Mouse (Mus musculus) cerebellum, adult 2 months (tissue): ENCODE results near the gene Olfr213.
"Not testable (repeated sequence)": the region's sequence is repeated elsewhere in the genome, so short reads cannot be mapped to it uniquely, and the experiment has no call there.

Experiments used
- CTCF ChIP-seq: fragments of 200-500 bp; IDR thresholded peaks from 2 replicates; pipeline ENCODE4 v1.5.1; 2011; ENCODE audit warnings: low read depth, mild to moderate bottlenecking, control low read depth, low read length, moderate library complexity, borderline replicate concordance; ENCODE audit not compliant: insufficient read depth
- POLR2A ChIP-seq: fragments of 200-500 bp; IDR thresholded peaks from 2 replicates; pipeline ENCODE4 v1.6.1; 2011; ENCODE audit warnings: low read length, control low read depth, borderline replicate concordance; ENCODE audit not compliant: insufficient read depth

DNA sequence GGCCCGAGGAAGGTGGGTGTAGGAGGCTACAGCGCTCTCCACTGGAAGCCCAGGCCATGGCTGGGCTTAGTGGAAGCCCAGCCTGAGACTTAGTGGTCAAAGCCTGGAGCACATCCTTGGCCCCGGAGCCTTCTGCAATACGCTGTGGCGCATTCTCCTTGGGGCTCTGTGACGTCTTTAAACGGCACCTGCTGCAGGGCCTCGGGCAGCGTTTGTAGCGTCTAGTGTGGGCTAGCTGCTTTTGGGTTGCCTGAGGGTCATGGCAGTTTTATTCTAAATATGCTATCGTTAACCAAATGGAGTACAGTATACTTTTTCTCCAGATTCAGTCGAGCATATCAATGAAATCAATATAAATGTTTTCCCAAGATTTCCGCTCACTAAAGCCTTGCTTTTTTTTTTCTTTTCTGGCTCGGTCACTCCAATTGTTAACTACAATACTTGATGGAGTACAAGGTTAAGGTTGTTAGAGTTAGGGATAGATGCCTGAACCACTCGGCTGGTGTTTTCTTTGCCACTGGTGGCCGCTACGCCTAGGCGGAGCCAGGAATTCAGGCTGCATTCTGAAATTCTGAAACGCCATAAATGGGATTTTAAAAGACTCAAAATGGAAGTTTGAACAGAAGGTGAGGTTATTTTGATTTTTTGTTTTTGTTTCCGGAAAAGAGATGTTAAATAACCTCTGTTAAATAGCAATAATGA lies 31.8 kb upstream of the Olfr213 start, which contains the start of gene Olfr212:
- not testable (repeated sequence) for TF ChIP-seq POLR2A, CTCF
